Mouse (Mus musculus): ENCODE results near the gene Tex2. TPM values are rescaled to one million over a fixed set of nuclear protein-coding genes. Genes with fewer than 3 reads are reported as not detected.
"Not testable (repeated sequence)": the region's sequence is repeated elsewhere in the genome, so short reads cannot be mapped to it uniquely, and the experiment has no call there.

Gene Tex2
- 100 to 1,000 TPM; 144 TPM for total RNA-seq (2021)
- long read RNA-seq, experiment 1, full-length matches to known transcripts = 10 of 51 reads
- long read RNA-seq, experiment 1, partial matches to known transcripts = 6 of 51 reads
- long read RNA-seq, experiment 1, other reads (novel, unspliced or antisense) = 35 of 51 reads
- long read RNA-seq, experiment 2, full-length matches to known transcripts = 13 of 78 reads
- long read RNA-seq, experiment 2, partial matches to known transcripts = 7 of 78 reads
- long read RNA-seq, experiment 2, other reads (novel, unspliced or antisense) = 58 of 78 reads

DNA sequence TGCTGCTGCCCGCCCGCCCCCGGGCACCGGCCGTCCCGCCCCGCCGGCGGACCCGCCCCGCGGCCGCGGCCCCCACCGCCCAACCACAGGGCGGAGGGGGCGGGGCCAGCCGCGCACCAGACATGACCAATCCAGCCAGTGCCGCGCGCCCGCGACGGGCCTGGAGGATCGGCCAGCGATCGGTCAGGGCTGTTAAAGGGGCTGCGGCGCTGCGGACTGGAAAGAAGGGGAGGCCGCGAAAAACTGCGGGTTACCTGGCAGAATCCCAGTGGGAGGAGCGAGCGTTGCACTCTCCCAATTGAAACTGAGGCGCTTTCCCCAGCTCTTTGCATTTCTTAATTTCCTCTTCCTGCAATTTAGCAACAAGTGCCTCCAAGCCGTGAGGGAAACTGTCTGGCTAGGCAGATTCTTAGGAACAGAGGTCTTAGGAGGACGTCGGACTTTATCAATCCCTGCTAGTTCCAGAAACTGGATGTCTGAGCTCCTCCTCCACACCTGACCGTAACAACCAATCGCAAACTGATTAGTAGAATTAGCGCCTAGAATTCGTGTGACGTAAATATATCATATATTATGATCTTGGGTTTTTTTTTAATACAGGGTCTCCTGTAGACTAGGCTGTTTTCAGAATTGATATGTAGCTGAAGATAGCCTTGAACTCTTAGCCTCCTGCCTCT lies at the start of gene Tex2:
Gene Tex2 (minus strand): TSS at position 463 of the 677 bp plus-strand sequence.
- DNase-seq (ENCODE audit: low spot score in 2 of 2) = peak; percentile 96
- Histone ChIP-seq H3K4me3 (peak within 1 kb of the TSS; percentile 99), H3K27ac (peak within 1 kb of the TSS; percentile 98)
- TF ChIP-seq CTCF (conservative IDR thresholded peaks at IDR 0.05) = peak; percentile 24

DNA sequence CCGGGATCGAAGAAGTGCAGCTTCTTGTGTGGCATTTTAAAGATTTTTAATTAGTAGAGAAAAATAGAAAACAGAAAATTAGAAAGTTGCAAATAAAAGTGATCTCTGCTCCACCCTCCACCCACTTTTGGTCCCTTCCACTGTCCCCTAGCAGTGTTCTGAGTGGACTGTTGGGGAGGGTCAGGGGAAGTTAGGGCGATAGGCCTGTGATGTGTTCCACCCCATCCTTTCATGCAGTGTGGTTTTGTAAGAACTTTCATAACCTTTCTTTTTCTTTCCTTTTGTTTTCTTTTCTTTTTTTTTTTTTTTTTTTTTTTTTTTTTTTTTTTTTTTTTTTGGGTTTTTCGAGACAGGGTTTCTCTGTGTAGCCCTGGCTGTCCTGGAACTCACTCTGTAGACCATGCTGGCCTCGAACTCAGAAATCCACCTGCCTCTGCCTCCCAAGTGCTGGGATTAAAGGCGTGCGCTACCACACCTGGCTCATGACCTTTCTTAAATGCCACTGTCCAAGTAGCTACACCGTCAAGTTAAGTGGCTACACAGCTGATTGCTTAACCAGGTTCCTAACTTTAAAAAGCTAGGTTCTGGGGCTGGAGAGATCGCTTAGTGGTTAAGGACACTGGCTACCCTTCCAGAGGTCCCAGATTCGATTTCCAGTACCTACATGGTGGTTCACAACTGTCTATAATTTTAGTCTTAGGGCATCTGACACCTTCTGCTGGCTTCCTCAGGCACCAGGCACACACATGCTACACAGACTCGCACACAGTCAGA lies 49.6 kb upstream of the Tex2 start:
- Histone ChIP-seq H3K27ac (no peak overlapping the region), H3K4me3 (no peak overlapping the region)
- no peak for TF ChIP-seq CTCF (conservative IDR thresholded peaks at IDR 0.05)
- DNase-seq (ENCODE audit: low spot score in 2 of 2) = no peak

DNA sequence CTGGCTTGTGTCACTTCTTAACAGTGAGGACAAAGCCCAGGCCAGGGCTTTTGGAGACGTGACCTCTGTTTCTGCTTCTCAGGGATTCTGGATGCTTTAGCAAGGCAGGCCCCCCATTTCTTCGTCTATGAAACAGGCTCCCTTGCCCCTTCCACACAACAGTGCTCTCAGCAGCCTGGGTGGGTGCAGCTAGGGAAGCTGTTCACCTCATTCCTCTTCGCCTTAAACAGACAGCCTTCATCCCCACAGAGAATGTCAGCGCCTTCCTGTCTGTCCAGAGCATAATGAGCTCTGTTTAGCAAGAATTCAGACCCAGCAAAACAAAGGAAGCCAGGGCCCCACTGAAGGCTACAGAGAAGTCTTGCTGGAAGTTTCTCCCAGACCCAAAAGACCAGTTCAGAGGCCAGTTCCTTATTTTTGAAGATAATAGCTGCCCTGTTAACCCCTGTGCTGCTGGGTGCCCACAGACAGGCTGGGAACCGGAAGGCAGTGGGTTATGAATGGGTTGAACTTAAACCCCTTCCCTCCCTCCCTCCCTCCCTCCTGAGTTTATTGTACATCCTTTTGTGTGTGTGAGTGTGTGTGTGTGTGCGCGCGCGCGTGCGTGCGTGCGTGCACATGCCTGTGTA lies 47.3 kb upstream of the Tex2 start:
- peak overlapping the region; percentile 86 for H3K27ac ChIP-seq
- no peak for DNase-seq (ENCODE audit: low spot score in 2 of 2)
- no peak overlapping the region for H3K4me3 ChIP-seq
- no peak for TF ChIP-seq CTCF (conservative IDR thresholded peaks at IDR 0.05)

DNA sequence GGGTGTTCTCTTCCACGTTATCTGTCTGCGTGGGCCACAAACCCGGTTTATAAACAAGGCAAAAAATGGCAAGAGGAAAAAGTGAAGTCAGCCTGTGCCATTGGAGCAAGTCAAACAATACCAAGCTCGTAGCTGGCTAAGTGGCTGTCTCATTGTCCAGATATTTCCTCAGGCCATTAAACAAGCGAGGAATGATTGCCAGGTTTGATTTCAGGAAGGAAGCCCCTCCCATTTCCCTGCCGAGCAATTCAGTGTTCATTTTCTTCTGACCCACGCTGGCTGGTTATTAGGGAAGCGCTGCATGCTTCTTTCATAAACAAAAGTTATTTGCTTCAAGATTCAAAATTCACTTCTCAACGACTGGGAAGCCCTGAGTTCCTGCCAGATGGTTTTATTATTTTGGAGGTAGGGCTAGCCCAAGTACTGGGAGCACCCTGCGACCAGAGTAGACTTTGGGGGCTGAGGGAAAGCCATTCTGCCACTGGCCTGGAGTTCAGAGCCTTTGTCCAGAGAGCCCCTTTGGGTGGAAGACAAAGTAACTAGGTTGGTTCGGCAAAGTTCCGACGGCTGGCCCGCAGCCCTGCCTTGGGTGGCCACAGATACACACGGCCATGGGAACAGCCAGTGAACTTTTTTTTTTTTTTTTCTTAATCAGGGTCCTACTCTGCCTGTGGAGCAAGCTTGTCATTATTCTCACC lies 46.5 kb upstream of the Tex2 start:
- H3K27ac ChIP-seq = peak overlapping the region; percentile 86
- no peak for DNase-seq (ENCODE audit: low spot score in 2 of 2)
- TF ChIP-seq CTCF (conservative IDR thresholded peaks at IDR 0.05) = no peak
- H3K4me3 ChIP-seq = no peak overlapping the region

DNA sequence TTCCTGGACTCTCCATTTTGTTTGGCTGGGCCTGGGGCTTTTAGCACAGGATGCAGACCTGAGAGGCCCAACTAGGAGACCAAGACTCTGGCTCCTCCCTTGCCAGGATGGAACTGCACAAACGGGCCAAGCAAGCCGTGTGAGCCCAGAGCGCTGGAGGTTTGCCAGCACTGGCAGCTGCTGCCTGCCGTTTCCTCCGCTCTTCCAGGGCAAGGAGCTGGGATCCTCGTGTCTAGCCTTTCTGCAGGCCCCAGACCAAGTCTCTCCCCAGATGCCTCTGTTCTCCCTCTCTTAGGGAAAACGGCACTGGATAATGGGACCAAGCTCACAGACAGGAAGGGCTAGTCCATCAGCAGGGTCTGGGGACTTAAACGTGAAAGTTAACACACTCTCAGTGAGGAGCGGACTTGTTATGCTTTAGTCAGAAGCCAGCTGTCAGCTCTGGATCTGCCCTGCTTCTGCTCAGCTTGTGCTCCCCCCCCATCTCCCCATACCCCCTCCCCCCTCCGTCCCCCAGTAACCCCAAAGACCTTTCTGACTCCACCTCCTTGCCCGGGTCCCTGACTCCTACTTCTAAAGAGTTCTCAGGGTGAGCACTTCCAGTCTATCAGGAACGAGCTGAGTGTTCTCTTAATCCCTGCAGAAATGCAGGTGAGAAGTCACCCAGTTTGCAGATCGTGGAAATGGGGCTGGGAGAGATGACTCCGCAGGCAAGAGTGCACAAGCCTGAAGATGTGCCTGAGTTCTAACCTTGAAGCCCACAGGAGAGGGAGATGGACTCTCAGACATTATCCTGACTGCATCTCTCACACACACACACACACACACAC lies 45.0 kb upstream of the Tex2 start:
- no peak overlapping the region for H3K4me3 ChIP-seq
- H3K27ac ChIP-seq = peak overlapping the region; percentile 87
- no peak for TF ChIP-seq CTCF (conservative IDR thresholded peaks at IDR 0.05)
- peak; percentile 71 to 77 for DNase-seq (ENCODE audit: low spot score in 2 of 2)

DNA sequence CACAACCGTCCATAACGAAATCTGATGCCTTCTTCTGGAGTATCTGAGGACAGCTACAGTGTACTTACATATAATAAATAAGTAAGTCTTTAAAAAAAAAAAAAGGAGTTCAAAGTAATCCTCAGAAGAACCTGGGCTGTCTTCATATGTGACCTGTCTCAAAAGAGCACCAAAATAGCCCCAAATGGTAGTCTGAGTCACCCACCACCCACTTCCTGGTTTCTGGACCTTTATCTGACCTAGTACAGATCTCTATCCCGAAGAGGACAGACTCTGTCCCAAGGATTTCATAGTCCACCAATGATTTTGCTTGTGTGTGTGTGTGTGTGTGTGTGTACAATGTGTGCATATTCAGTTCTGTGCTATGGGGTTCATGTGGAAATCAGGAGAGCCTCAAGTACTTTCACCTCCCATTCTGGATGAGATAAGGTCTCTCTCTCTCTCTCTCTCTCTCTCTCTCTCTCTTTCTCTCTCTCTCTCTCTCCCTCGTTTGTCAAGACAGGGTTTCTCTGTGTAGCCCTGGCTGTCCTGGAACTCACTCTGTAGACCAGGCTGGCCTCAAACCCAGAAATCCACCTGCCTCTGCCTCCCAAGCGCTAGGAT lies 43.8 kb upstream of the Tex2 start:
- DNase-seq (ENCODE audit: low spot score in 2 of 2); H3K4me3 ChIP-seq; H3K27ac ChIP-seq: not testable (repeated sequence)

DNA sequence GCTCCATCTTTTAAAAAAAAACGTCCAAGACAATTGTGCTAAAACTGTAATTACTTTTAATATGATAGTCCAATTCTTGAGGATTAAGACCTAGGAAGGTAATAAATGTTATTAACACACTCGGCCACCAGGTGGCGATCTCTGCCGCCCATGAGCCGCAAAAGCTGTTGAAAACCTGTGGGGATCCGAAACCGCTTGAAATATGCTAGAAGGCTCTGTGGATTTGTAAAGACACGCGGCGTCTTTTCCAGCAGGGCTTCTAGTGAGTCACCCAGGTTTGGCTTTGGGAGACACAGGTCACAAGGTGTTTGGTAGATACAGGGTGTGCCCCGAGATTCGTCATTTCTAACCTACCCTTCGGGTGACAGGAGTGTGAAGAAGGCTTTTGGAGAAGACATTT lies 35.1 kb upstream of the Tex2 start:
- peak; percentile 93 for TF ChIP-seq CTCF (conservative IDR thresholded peaks at IDR 0.05)
- Histone ChIP-seq H3K4me3 (no peak overlapping the region), H3K27ac (no peak overlapping the region)
- peak; percentile 51 to 74 for DNase-seq (ENCODE audit: low spot score in 2 of 2)

DNA sequence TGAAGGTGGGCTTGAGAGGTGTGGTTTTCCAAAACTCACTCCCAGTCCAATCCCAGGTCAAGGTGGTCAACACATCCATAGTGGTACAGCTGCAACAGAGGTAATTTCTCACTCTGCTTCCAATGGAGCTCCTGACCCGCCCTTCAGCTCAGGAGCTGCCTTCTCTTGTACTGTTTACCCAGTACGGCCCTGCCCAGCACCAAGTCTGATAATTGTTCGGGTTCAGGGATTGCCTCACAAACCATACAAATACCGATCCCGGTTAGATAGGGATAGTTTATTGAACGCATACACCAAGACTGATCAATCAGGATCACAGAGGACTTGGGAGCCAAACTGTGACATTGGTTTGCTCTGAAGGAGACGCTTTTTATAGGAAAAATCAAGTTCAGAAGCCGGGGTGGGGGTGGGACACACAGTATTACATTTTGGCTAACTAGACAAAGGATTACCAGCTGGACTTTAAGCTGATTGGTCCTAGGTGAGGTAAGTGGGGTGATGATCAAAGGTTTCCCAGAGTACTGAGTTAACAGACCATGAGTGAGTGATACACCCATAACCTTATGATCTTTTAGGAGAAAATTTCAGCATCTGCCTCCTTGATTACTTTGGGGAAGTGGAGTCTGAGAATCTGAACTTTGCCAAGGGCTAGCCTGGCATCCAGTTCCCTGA lies 29.9 kb upstream of the Tex2 start:
- no peak for DNase-seq (ENCODE audit: low spot score in 2 of 2)
- H3K4me3 ChIP-seq = no peak overlapping the region
- H3K27ac ChIP-seq = no peak overlapping the region
- no peak for TF ChIP-seq CTCF (conservative IDR thresholded peaks at IDR 0.05)

DNA sequence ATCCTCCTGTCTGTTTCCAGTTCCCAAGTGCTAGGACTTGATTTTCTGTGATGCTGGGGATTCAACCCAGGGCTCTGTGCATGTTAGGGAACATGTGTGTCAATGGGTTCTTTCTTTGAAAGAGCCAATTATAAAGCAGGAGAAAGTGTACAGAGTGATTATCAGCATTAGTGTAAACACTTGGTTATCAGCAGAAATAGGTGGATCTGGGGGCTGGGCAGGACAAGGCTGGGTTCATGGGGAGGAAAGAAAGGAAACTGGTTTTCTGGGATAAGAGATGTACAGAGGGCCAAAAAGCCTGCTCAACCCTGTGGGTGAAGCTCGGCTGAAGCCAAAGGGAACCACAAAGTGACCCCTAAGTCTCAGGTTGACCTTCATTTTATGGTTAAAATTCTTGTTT lies 28.4 kb upstream of the Tex2 start:
- DNase-seq (ENCODE audit: low spot score in 2 of 2) = no peak
- Histone ChIP-seq H3K4me3 (no peak overlapping the region), H3K27ac (no peak overlapping the region)
- no peak for TF ChIP-seq CTCF (conservative IDR thresholded peaks at IDR 0.05)

DNA sequence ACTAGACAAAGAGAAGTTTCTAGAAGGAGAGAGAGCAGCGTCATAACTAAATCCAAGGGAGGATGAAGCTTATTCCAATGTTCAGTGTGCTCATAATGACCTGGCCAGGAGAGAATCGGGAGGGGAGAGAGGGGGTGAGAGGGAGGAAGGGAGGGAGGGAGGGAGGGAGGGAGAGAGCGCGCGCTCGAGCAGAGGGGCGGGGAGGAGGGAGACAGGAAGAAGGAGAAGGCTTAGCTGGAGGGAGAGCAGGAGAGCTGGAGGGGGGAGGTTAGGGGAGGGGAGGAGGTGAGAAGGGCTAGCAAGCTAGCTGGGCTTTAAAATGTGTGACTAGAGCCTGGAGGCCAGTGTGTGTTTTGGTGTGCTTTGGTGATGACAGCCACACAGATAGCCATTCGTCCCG lies 26.8 kb upstream of the Tex2 start:
- no peak overlapping the region for H3K27ac ChIP-seq
- DNase-seq (ENCODE audit: low spot score in 2 of 2) = no peak

DNA sequence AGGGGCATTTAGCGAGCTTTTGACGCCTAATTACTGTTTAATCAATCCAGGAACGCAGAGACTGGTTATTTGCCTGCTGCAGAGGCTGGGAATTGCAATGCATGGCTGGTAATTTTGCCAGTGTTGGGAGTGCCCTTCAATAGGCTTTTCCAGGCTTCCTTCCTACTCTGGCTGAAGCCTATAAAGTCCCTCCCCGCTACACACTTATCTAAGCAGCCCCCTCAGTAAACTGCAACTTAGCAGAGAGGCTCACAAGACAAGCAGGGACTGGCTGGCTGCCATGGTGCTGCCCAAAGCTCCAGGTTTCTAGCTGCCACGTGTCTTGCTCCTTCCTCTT lies 26.1 kb upstream of the Tex2 start:
- TF ChIP-seq CTCF (conservative IDR thresholded peaks at IDR 0.05) = no peak
- Histone ChIP-seq H3K4me3 (no peak overlapping the region), H3K27ac (no peak overlapping the region)
- no peak for DNase-seq (ENCODE audit: low spot score in 2 of 2)

More for the DNA sequence above, 26.8 kb upstream of the Tex2 start:
- no peak overlapping the region for H3K4me3 ChIP-seq
- TF ChIP-seq CTCF (conservative IDR thresholded peaks at IDR 0.05) = no peak

Data from layer of hippocampus, adult 2 months (tissue).